Comparison of ENCODE assay signal across 11 mouse cellular contexts in the genomic region with DNA sequence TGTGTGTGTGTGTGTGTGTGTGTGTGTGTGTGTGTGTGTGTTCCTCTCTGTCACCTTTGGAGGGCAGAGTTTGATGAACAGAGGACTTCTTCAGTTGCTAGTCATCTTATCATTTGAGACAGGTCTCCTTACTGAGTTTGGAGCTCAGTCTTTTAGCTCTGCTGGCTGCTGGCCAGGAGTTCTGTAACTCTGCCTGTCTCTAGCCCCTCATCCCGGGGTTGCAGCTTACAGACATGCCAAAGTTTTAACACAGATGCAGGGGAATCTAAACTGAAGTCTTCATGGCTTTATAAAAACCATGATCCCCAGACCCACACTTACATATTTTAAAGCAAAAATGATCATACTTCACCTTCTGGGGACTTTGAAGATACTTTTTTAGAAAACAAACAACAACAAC.
"Had no signal": no experiment of that assay in that cellular context is flagged by ENCODE, and none has a peak within 500 bp of the region (broad histone marks: within the 10 kb centered on the region; RNA-seq: fewer than 3 reads in every experiment).

No protein-coding gene starts in this region.

- H3K4me1 ChIP-seq: liver, embryonic 13.5 days had no signal

- H3K4me3 ChIP-seq: liver, embryonic 13.5 days had no signal

- H3K9me3 ChIP-seq: liver, embryonic 13.5 days had no signal

- ATAC-seq: intestine, embryonic 16.5 days; liver, postnatal 0 days; midbrain, embryonic 16.5 days had no signal

- H3K27me3 ChIP-seq: liver, embryonic 13.5 days had no signal

- H3K9ac ChIP-seq: liver, embryonic 13.5 days; liver, postnatal 0 days had no signal

- H3K4me2 ChIP-seq: liver, embryonic 13.5 days had no signal

- H3K36me3 ChIP-seq: liver, embryonic 13.5 days had no signal

- H3K27ac ChIP-seq: kidney, postnatal 0 days; liver, embryonic 13.5 days; stomach, postnatal 0 days had no signal

- DNase-seq: kidney, adult 8-10 months; liver; liver, embryonic 13.5 days; liver, postnatal 0 days; lung, postnatal 36 days; right cerebral cortex, postnatal 25 days; thymus, postnatal 14 days had no signal
